Mouse (Mus musculus) testis, adult 2 months (tissue): ENCODE measurements around the gene Casc1. TPM values are rescaled to one million over a fixed set of nuclear protein-coding genes. Genes with fewer than 3 reads are reported as not detected.
A peak's percentile ranks its signal among the peaks of the same experiment; 100 is the strongest.

Experiments used
- H3K27ac ChIP-seq: fragments of 200-500 bp; 2 replicates; pipeline ENCODE4 v1.5.1; 2012; ENCODE audit warnings: low read depth, low read length; ENCODE audit not compliant: control insufficient read depth, insufficient read depth
- H3K27me3 ChIP-seq: fragments of 200-500 bp; 2 replicates; pipeline ENCODE4 v1.6.1; 2012; ENCODE audit warnings: mild to moderate bottlenecking, low read length, moderate library complexity; ENCODE audit not compliant: control insufficient read depth, insufficient read depth
- H3K36me3 ChIP-seq: fragments of 200-500 bp; 2 replicates; pipeline ENCODE4 v1.6.1; 2012; ENCODE audit warnings: mild to moderate bottlenecking, low read length; ENCODE audit not compliant: control insufficient read depth, insufficient read depth
- H3K4me1 ChIP-seq: fragments of 200-500 bp; 2 replicates; pipeline ENCODE4 v1.6.1; 2012; ENCODE audit warnings: low read length; ENCODE audit not compliant: control insufficient read depth, insufficient read depth
- H3K4me3 ChIP-seq: fragments of 200-500 bp; 2 replicates; pipeline ENCODE4 v1.5.1; 2012; ENCODE audit warnings: low read depth, mild to moderate bottlenecking, low read length, moderate library complexity, mixed read lengths; ENCODE audit not compliant: control insufficient read depth
- CTCF ChIP-seq: fragments of 200-500 bp; IDR thresholded peaks from 2 replicates; pipeline ENCODE4 v1.5.1; 2012; ENCODE audit warnings: low read depth, mild to moderate bottlenecking, inconsistent platforms, low read length, moderate library complexity; ENCODE audit not compliant: control insufficient read depth, insufficient read depth, insufficient replicate concordance
- POLR2A ChIP-seq: fragments of 200-500 bp; IDR thresholded peaks from 2 replicates; pipeline ENCODE4 v1.6.1; 2012; ENCODE audit warnings: low read depth, mild to moderate bottlenecking, inconsistent platforms, low read length, moderate library complexity; ENCODE audit not compliant: control insufficient read depth
- polyA plus RNA-seq: library from polyadenylated mRNA; depleted of rRNA; stranded (reverse); fragments of >200 nt; gene quantifications from 2 replicates; pipeline ENCODE4 v1.2.3, GENCODE M21; 2012; rRNA removed

Gene Casc1
- 33.6 and 37.0 TPM in 2 replicates for polyA plus RNA-seq

DNA sequence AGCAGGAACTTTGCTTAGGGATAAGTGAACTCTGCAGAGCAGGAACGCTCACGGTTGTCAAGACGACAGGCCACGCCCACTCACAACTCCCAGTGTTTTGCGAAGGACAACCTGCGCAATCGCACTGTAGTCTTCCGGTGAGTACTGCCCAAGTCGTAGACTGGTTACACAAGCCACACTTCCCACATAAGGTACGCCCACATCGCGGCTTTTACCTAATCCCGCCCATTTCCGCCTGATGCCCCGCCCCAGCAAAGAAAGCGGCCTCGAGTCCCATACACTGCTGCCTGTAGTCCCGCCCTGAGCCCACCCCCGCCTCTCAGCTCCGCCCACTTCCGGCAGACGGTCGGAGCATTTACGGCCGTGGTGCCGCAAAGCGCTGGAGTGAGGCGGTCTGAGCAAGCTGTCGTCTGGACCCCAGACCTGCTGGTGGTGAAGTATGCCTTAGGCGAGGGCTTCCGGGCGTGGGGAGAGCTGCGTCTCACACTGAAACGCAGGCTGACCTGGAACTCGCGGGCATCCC, at the start of gene Casc1, which contains the start of gene Etfrf1:
Gene Casc1 (minus strand): TSS at position 190 of the 523 bp plus-strand sequence.
Gene Etfrf1 (plus strand): TSS at position 319 of the 523 bp plus-strand sequence.
- no peaks in the 10 kb centered on the region for H3K36me3 ChIP-seq
- peak within 1 kb of the TSS; percentile 86 for H3K27ac ChIP-seq
- H3K27me3 ChIP-seq: no peaks in the 10 kb centered on the region
- TF ChIP-seq CTCF (no peak), POLR2A (peak; percentile 96)
- peak within 1 kb of the TSS; percentile 97 for H3K4me3 ChIP-seq
- H3K4me1 ChIP-seq: peaks cover 2% of the 10 kb centered on the region

- Histone ChIP-seq H3K4me1 (no peaks in the 10 kb centered on the region), H3K4me3 (no peak overlapping the region), H3K27me3 (no peaks in the 10 kb centered on the region), H3K27ac (no peak overlapping the region), H3K36me3 (no peaks in the 10 kb centered on the region)
- TF ChIP-seq CTCF (no peak), POLR2A (no peak)
Observed at GRCm38 (mm10) chr6:145256701-145257073, 45.9 kb upstream of the Casc1 start.

- no peaks in the 10 kb centered on the region for H3K4me1 ChIP-seq
- H3K27me3 ChIP-seq: no peaks in the 10 kb centered on the region
- no peak overlapping the region for H3K27ac ChIP-seq
- TF ChIP-seq POLR2A: no peak
- no peak for TF ChIP-seq CTCF
- no peak overlapping the region for H3K4me3 ChIP-seq
- no peaks in the 10 kb centered on the region for H3K36me3 ChIP-seq
Observed at GRCm38 (mm10) chr6:145255952-145256700, 45.3 kb upstream of the Casc1 start.

- Histone ChIP-seq H3K36me3 (no peaks in the 10 kb centered on the region), H3K27me3 (no peaks in the 10 kb centered on the region), H3K4me1 (peaks cover 10% of the 10 kb centered on the region), H3K27ac (peak overlapping the region; percentile 23), H3K4me3 (peak overlapping the region; percentile 90)
- TF ChIP-seq POLR2A (0 out of 2 replicates have a peak, but pooled peaks have one; percentile 15), CTCF (no peak)
Observed at GRCm38 (mm10) chr6:145250820-145251219, 40.0 kb upstream of the Casc1 start.

GRCm38 (mm10) chr6:145250185-145250791, 39.5 kb upstream of the Casc1 start, which contains the start of gene Kras:
Kras (minus strand) TSS chr6:145250239.
- H3K4me3 ChIP-seq: peak within 1 kb of the TSS; percentile 90
- no peaks in the 10 kb centered on the region for H3K36me3 ChIP-seq
- H3K27me3 ChIP-seq: no peaks in the 10 kb centered on the region
- H3K4me1 ChIP-seq: peaks cover 10% of the 10 kb centered on the region
- no peak for TF ChIP-seq CTCF
- peak; percentile 45 for TF ChIP-seq POLR2A
- H3K27ac ChIP-seq: peak within 1 kb of the TSS; percentile 82

DNA sequence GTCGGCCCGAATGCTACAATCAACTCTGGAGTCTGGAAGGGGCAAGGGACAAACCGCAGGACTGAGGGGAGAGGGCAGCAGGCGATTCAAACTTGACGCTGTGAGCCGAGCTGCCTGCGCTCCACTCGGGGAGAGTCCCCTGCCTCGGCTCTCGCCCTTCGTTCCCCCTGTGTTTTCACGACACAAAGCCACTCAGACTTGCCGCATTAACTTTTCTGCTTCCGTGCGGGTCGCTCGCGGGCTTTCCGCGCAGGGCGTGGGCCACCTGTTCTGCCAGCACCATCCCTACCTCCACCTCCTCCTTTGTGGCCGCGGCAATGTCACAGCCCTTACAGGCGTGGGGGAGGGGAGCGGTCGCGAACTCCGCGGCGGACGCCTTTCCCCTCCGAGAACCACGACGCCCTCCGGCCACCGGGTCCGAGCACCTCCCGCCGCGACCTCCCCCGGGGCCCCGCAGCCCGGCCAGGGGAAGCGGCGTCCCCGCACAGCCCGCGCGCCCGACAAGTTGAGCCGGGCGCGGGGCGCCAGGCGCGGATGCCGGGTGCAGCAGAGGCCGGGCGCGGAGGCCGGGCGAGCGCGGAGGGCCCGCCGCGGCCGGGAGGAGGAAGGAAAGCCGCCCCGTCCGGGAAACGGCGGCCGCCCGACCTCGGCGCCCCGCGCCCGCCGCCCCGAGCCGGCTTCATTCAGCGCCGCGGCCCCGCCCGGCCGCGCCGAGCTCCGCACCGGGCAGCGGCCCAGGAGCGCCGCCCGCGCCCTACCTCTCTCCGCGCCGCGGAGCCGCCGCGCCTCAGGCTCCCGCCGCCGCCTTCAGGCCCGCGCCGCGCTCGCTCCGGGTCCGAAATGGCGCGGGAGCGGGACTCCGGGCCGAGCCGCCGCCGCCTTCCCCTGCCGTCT, 38.7 kb upstream of the Casc1 start:
- TF ChIP-seq POLR2A (no peak), CTCF (no peak)
- H3K27me3 ChIP-seq: no peaks in the 10 kb centered on the region
- H3K4me1 ChIP-seq: peaks cover 10% of the 10 kb centered on the region
- H3K36me3 ChIP-seq: no peaks in the 10 kb centered on the region
- peak overlapping the region; percentile 82 for H3K27ac ChIP-seq
- peak overlapping the region; percentile 90 for H3K4me3 ChIP-seq
